Mouse (Mus musculus): ENCODE data around the gene Tcf7.

The Tcf7 gene

GRCm38 (mm10) chr11:52282774-52283595 lies at the start of gene Tcf7:
Gene Tcf7 (minus strand): TSS chr11:52283014.
- ATAC-seq (ENCODE audit: low TSS enrichment): peak; percentile 78

- ATAC-seq (ENCODE audit: low TSS enrichment): no peak
These were observed 44.5 kb upstream of the Tcf7 start for GRCm38 (mm10) chr11:52327313-52327712.

GRCm38 (mm10) chr11:52324442-52325367 lies 41.9 kb upstream of the Tcf7 start:
- no peak for ATAC-seq (ENCODE audit: low TSS enrichment)

- no peak for ATAC-seq (ENCODE audit: low TSS enrichment)
These were observed 38.7 kb upstream of the Tcf7 start for GRCm38 (mm10) chr11:52321540-52321939.

GRCm38 (mm10) chr11:52320529-52320928 lies 37.7 kb upstream of the Tcf7 start:
- ATAC-seq (ENCODE audit: low TSS enrichment): no peak

GRCm38 (mm10) chr11:52319664-52320063 lies 36.9 kb upstream of the Tcf7 start:
- no peak for ATAC-seq (ENCODE audit: low TSS enrichment)

- no peak for ATAC-seq (ENCODE audit: low TSS enrichment)
These were observed 35.6 kb upstream of the Tcf7 start for GRCm38 (mm10) chr11:52318445-52318844.

- ATAC-seq (ENCODE audit: low TSS enrichment): no peak; the same call in 1 of the 2 replicates
These were observed 31.4 kb upstream of the Tcf7 start for GRCm38 (mm10) chr11:52314102-52314793.

GRCm38 (mm10) chr11:52310709-52311108 lies 27.9 kb upstream of the Tcf7 start:
- ATAC-seq (ENCODE audit: low TSS enrichment): no peak

GRCm38 (mm10) chr11:52309487-52309886 lies 26.7 kb upstream of the Tcf7 start:
- no peak for ATAC-seq (ENCODE audit: low TSS enrichment)

GRCm38 (mm10) chr11:52306431-52306830 lies 23.6 kb upstream of the Tcf7 start:
- ATAC-seq (ENCODE audit: low TSS enrichment): no peak

- ATAC-seq (ENCODE audit: low TSS enrichment): no peak
These were observed 22.5 kb upstream of the Tcf7 start for GRCm38 (mm10) chr11:52305266-52305665.

GRCm38 (mm10) chr11:52302668-52303067 lies 19.9 kb upstream of the Tcf7 start:
- no peak for ATAC-seq (ENCODE audit: low TSS enrichment)

- no peak for ATAC-seq (ENCODE audit: low TSS enrichment)
These were observed 16.9 kb upstream of the Tcf7 start for GRCm38 (mm10) chr11:52299687-52300086.

- ATAC-seq (ENCODE audit: low TSS enrichment): no peak
These were observed 16.1 kb upstream of the Tcf7 start for GRCm38 (mm10) chr11:52298955-52299354.

- ATAC-seq (ENCODE audit: low TSS enrichment): peak; percentile 95
These were observed 14.5 kb upstream of the Tcf7 start for GRCm38 (mm10) chr11:52297352-52297751.

- ATAC-seq (ENCODE audit: low TSS enrichment): no peak
These were observed 11.3 kb upstream of the Tcf7 start for GRCm38 (mm10) chr11:52294103-52294502.

- no peak for ATAC-seq (ENCODE audit: low TSS enrichment)
These were observed 10.1 kb upstream of the Tcf7 start for GRCm38 (mm10) chr11:52292894-52293293.

GRCm38 (mm10) chr11:52292346-52292745 lies 9.5 kb upstream of the Tcf7 start:
- no peak for ATAC-seq (ENCODE audit: low TSS enrichment)

GRCm38 (mm10) chr11:52286958-52287305 lies 4.1 kb upstream of the Tcf7 start:
- ATAC-seq (ENCODE audit: low TSS enrichment): no peak

GRCm38 (mm10) chr11:52286301-52286957 lies 3.6 kb upstream of the Tcf7 start:
- no peak for ATAC-seq (ENCODE audit: low TSS enrichment)

Measured in frontal cortex, adult (tissue).